Mouse (Mus musculus) C2C12 (cell line): ENCODE measurements around the gene Zfhx3.

Experiments used
- CTCF ChIP-seq: IDR thresholded peaks from one replicate; pipeline ENCODE4 v1.5.1; 2011; ENCODE audit not compliant: control insufficient read depth, insufficient read depth, insufficient read length
- MYOD1 ChIP-seq: IDR thresholded peaks from one replicate; pipeline ENCODE4 v1.6.1; 2011; ENCODE audit warnings: low read depth; ENCODE audit not compliant: control insufficient read depth, insufficient read length
- MYOG ChIP-seq: IDR thresholded peaks from one replicate; pipeline ENCODE4 v1.6.1; 2011; ENCODE audit not compliant: control insufficient read depth, insufficient read length; ENCODE audit errors: extremely low read depth
- USF1 ChIP-seq: IDR thresholded peaks from one replicate; pipeline ENCODE4 v1.6.1; 2011; ENCODE audit warnings: low read depth, mild to moderate bottlenecking, control low read depth, moderate library complexity

- no peak for TF ChIP-seq CTCF
- no peak for TF ChIP-seq USF1
- TF ChIP-seq MYOG: no peak
- TF ChIP-seq MYOD1: no peak
Observed at GRCm38 (mm10) chr8:107974451-107974850, 32.0 kb downstream of the Zfhx3 start.
